Mouse (Mus musculus) hematopoietic stem cell, adult 5-6 weeks (primary cell): ENCODE data around the gene Plagl2. TPM values are rescaled to one million over a fixed set of nuclear protein-coding genes. Genes with fewer than 3 reads are reported as not detected.

Source experiments
- ATAC-seq, 2 experiments: fragments of 125-278 bp in 1 of 2; replicated peaks in 1 of 2; 2 replicates each; pipeline ENCODE4 v1.8.0; 2016 to 2017; ENCODE audit warnings: inconsistent platforms in 2 of 2, mild to moderate bottlenecking in 2 of 2, moderate number of reproducible peaks in 2 of 2, low read depth in 1 of 2, moderate TSS enrichment in 1 of 2; ENCODE audit not compliant: low FRiP score in 2 of 2, poor library complexity in 2 of 2, severe bottlenecking in 2 of 2, insufficient read depth in 1 of 2, low TSS enrichment in 1 of 2
- total RNA-seq: library from RNA; stranded (forward); fragments of 172-1452, 232-1000 nt; gene quantifications from 2 replicates; pipeline ENCODE4 v1.2.3, GENCODE M21; 2017

Gene Plagl2
- total RNA-seq, 1 experiment from 2014 or later = 7.3 TPM

DNA sequence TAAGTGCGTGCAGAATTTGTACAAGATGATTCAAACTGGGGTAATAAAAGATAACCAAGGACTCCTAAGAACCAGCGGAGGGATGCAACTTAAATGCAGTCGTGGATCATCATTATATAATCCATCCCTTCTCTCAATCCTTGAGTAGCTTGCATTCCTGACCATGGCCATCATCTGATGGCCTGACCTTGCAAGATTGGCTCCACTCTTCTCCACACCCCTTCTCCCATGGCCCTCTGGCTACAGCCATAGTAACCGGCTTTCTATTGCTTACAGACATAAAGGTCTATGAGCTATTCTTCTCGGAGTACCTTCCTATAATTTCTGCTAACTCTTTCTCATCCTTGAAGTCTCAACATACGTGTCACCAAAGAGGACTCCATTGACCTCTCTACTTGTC, 930 bp upstream of the Plagl2 start:
- ATAC-seq = no peak

DNA sequence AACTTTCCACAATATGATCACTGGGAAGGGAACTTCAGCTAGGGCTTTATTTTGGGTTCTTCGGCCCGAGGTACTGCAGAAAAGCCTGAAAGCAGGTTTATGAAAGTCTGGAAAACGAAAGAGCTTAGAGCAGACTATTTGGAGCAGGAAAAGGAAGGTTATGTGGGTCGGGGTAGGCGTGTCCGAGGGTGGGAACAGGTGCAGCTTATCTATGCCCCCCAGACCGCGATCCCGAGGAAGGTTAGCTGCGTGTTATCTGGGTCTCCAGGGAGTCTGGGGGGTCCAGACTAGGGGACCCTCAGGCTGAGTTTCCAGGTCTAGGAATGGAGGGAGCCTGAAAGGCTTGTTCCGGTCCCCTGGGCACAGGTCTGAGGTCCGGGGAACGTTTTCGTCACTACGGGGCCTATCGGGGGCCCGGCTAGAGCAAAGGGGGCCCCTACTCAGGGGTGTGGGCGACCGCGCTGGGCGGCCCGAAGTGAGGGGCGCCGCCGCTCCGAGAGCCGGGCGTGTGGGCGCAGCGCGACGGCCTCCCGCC, 458 bp downstream of the Plagl2 start:
- peak; percentile 13 to 33; a peak in 2 of 4 replicates for ATAC-seq

DNA sequence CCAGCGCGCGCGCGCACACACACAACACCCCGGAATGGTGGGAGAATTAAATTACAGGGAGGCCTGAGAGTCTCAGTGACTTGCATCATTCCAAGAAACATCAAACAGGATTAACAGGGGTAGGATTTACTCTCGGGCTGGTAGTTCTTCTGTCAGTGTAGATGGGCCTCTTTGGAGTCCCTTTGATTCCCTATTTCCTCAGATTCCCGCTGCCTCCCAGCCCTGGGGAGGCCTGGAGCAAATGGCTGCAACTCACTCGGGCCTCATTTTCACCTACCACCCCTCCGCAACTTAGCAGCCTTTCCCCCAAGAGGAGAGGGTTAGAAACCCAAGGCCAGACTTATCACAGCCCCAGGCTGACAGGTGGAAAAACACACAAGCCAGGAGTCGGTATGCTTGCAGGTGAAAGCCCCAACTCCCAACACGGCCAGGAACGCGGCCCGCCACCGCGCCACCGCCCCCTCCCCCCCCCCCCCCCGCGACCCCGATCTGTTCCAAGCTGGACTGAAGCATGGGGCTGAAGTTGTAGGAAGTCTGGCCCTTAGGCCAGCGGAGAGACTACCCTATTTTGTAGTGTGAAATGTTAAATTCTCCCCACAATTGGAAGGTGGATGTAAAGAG, 1.3 kb downstream of the Plagl2 start:
- ATAC-seq = no peak

DNA sequence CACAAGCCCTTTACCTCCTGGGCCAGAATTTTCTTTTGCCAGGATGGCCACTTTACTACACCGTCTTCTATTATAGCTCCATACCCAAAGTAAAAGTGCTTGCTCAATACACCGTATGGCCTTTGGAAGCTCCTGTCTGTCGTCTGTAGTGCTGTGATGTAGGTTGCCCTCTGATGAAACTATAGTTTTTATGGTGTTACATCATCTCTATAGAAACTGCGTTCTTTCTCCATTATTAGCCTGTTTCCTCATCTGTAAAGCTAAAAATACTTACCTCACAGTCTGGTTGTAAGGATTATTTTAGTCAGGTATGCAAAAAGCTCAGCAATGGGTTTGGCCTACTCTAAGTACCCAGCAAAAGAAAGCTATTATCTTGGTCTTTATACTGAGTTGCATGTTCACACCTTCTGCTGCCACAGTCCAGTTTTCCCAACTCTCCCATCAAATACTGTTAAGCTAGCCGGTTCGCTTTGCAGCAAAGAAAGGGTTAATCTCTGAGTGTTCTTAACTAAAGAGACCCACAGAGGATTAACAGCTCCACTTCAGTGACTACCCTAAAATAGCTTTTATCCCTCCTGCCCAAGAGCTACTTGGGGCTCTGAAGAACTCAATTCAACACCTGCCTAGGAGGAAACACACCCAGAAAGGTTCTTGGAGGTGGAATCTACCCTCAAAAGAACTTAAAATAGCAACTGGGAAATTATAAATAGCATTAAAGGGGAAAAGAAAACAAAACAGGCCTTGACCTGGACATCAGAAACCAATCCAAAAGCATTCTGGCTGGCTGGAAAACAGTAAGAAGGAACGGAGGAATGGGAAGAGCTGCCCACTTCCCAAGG, 2.0 kb downstream of the Plagl2 start:
- ATAC-seq = no peak; a peak in 1 of 4 replicates

DNA sequence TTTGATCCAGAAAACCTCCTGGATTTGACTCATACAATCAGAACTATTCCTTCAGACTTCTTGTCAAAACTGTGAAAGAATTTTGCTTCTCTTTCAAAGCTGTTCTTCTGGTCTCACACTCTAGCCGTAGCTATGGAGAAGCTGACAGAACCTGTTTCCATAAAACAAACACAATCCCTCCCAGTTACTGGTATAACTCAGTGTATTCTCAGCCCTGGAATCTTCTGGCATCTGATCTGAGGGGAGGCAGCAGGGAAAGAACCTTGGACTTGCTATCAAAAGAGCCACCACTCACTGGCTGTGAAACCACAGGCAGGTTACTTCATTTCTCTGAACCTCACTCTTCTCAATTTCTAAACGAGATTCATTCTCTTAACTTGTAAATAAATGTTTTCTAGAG, 2.8 kb downstream of the Plagl2 start:
- ATAC-seq = no peak

DNA sequence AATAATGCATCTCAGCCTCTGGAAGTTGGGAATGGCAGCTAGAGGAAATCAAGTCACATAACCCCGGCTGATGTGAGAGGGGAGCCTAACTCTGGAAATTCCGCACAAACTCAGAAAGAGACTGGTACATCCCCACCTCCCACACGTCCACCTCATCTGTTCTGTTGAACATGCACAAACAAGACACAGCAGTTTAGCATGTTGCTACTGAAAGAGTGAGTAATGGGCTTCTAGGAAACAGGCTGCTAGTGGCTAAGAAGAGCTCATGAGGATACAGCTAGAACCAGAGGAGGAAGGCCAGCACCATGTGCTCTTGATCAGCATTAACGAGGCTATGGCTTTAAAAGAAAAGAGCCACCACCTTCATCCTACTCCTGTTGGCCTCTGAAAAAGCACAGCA, 3.3 kb downstream of the Plagl2 start:
- no peak for ATAC-seq

DNA sequence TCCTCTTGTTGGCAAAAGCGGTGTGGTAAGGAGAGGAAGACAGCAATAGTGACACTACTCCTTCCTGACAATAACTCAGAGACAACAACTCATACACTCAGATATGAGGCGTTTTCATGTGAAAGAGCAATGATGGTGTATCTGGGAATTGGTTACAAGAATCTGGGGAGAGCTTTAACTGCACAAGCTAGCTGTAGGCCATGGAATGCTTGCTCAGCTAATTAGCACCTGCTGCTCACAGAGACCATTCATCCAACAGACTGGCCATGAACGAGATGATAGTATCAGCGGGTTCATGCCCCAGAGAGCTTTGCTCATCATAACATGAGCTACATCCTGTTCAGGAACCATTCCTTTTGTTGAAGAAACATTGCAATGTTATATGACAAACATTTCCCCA, 4.0 kb downstream of the Plagl2 start:
- no peak for ATAC-seq

DNA sequence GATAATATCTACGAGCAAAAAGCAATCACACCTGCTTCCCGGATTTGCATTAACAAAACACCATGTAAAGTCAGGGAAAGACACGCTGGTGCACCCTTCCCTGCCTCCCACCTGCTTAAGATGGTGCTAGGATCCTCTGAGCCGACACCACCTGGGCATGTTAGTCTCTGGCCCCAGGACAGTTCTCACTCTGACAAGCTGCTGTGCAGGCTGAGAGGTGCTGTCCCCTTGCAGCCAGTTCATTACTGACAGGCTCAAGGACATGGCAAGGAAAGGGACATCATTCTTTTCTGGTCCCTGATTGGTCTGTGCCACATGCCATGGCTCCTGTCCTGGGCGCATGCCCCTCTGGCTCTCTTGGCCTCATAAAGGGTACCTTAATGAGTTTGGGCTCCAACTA, 12.7 kb downstream of the Plagl2 start:
- ATAC-seq = no peak

DNA sequence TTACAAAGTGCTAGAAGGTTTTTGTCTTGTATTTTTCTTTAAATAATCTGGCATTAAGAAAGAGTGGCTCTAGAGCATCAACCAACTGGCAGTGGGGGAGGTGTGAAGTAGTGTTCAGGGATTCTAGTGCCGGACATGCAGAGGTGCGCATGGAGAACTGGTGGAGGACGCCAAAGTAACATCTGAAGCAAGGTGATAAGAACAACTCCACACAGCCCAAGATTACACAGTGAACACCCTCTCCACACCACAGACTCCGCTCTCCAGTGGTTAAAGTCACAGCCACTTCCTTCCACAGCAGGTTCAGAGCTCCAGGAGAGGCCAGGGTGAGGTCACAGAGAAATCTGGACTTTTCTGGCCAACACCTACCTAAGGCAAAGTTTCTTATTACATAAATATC, 13.3 kb downstream of the Plagl2 start:
- peak in 1 of 2 experiments; percentile 57; a peak in 2 of 4 replicates for ATAC-seq

DNA sequence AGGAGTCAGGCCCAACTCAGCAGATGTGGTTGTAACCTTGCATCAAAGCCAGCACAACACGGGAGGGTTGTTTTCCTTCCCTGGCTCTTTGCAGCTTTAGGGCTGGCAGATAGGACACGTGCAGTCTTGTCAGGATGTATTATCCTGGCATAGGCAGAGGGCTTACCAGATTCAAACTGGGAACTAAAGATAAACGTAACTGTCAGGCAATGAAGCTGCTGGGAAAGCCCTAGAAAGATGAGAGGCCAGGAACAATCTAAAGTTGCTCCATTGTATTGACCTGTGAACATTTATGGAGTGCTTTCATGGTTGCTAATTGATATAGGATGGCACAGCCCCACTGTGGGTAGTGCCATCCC, 15.7 kb downstream of the Plagl2 start:
- no peak for ATAC-seq

DNA sequence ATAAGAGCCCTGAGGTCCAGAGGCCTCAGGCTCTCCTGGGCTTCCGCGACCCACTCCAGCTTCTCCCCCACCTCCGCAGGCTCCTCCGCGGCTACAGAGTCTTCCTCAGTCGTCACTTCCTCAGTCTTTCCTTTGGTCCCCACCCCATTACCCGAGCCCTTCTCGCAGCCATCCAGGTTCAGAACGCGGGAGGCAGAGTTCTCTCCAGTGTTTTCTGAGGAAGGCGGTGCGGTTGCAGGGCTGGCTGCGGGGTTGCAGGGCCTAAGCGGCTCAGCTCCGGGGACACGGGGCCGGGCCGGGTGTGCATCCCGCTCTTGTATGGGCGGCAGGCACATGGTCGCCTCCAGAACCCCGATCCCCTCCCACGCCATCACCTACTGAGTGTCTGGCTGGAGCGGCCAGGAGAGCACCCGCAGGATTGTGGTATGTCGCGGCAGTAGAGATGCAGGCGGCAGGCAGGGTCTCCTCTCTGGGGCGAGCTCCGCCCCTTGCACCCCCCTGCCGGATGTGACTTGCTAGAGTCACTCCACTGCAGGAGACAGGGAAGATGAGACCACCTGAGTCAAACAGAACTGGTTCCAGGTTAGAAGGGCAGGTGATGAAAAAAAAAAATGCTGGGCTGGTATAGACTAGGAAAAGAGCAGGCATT, 16.2 kb downstream of the Plagl2 start, which contains the start of gene Tspyl3:
TSS of gene Tspyl3 (minus strand) at position 496 of the 649 bp plus-strand sequence.
- peak; percentile 78 to 80 for ATAC-seq

DNA sequence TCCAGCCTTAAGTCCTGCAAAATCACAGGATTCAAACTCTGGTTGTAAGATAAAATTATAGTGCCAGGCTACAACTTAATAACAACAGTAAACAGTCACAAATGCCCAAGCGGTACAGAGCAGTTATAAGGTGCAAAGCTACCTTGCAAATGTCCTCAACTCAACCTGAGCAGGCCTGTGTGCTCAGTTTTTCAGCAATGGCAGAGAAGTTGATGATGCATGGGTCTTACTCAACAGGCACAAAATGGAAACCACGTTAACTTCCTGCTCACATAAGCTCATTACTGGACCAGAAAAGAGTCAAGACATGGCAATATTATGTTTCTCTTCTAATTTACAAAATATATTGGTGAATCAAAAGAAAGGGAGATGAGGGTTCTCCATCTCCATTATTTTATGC, 18.7 kb downstream of the Plagl2 start:
- no peak for ATAC-seq

DNA sequence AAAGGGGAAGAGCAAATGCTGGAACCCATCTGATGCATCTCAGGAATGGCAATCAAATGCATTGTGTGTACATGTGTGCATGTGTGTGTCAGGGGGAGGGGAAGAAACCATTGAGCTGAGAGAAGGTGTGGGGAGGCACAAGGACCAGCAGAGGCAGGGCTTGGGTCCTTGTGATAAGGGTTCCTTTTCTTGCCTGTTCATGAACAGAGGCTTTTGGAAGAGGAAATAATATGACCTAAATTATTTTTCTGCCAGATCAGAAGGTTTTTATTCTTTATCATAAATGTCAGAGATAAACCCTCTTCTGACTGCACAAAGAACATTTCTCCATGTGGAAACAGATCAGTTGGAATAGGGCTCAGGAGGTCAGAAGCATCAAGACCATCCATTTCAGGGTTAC, 19.1 kb downstream of the Plagl2 start:
- no peak for ATAC-seq

DNA sequence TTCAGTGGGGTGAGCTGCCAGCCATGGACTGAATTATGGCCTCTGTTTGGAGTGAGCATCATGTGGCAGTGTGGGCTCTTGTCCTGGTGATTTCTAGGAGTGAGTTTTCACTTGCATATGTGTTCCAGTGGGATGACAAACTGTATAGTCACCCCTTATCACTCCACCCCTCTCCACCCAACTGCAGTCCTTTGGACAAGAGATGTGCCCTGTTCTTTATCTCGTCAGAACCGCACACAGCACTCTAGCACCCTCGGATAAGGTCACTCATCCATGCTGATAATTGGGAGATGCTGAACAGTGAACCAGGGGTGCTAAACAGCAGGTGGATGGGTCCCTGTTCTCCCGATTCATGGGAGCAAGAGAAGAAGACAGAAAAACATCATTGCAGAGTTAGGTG, 19.6 kb downstream of the Plagl2 start:
- ATAC-seq = no peak

DNA sequence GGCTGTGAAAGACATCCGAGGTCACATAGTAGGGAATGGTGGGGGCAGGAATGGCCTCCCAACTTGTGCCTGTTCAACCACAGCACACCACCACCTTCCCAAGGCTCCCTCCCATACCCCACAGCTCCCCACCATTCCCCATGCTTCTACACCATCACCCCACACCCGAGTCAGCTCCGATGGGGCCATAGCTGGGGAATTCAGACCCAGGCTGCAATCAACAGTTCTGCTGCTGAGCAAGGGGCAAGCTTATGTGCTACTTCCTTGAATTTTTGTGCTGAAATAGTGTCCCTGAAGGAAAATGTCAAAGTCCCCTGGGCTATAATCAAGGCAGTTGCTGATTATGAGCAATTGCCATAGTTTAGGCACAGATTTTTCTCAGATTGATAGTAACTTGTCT, 22.7 kb downstream of the Plagl2 start:
- ATAC-seq = no peak

DNA sequence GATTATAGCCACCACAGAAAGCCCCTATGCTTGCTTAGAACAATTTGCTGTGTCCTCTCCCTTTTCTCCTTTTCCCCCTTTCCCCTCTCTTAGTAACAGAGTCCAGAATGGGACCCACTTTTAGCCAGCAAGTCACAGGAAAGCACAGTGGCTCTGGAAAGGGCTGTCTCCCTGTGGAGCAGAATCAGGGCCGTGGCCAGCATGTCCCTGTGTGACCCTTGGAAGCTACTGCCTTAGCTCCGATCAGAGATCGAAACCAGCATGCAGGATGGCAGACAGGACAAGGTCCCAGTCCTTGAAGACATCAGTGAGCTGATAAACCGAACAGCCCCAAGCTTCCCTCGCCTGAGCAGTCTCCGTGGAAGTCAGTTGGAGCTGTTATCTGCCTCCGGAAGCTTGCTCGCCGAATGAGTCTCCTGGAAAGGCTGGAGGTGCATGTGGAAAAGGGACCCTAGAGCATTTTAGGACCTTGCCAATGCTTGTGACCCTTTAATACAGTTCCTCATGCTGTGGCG, 23.3 kb downstream of the Plagl2 start:
- no peak for ATAC-seq

DNA sequence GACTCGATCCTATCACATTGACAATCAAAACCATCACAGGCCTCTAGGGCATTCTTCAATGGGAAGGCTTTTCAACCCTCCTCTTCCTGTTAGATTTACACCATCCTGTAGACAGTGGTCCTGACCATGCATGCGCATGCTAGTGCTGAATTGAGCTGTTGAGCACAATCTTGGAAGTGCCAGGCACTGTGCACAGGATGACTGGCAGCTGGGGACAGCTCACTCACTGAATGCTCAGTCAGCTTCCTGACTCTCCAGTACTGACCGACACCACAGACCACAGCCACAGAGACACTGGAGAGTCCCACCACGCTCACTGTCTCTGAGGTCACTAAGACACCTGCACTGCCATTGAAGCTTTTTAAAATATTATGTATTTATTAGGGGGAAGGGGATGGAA, 25.8 kb downstream of the Plagl2 start:
- ATAC-seq = peak; percentile 22 to 54

DNA sequence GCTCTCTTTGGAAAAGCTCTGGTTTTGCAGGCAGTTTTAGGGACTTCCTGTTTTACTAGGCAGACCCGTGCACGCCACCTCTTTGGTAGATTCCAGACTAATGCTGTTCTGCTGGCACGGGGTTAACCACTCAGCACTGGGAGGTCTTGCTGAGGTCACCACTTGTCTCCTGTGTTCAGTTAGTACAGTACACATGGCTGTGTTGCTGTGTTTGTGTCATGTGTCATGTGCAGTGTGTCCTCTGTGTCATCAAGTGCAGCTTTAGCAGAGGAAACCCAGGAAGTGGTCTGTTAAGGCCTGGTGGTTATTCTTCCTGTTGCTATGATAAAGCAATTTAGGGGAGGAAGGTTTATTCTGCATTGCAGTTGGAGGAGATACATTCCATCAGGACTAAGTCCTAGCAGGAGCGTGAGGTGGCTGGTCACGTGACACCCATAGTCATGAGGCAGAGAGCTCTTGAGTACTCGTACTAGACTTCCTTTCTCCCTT, 26.4 kb downstream of the Plagl2 start:
- peak; percentile 93 for ATAC-seq
